Mouse (Mus musculus): ENCODE data around the gene Olfml3. TPM values are rescaled to one million over a fixed set of nuclear protein-coding genes. Genes with fewer than 3 reads are reported as not detected.

Gene Olfml3
- polyA plus RNA-seq, 1 experiment from 2014 or later = 27.7 TPM

GRCm38 (mm10) chr3:103774009-103774408 lies 36.2 kb upstream of the Olfml3 start:
- H3K36me3 ChIP-seq (ENCODE audit: control insufficient read depth, insufficient read depth, low read length) = peaks cover 8% of the 10 kb centered on the region; the same call in 1 of the 2 replicates
- 93% methylated on average over 15 of the region's 15 CpGs for WGBS

GRCm38 (mm10) chr3:103773508-103773907 lies 35.7 kb upstream of the Olfml3 start:
- H3K9ac ChIP-seq (ENCODE audit: low read length) = no peak overlapping the region
- DNase-seq (ENCODE audit: low spot score) (no peak), ATAC-seq (ENCODE audit: insufficient number of reproducible peaks, low FRiP score, low TSS enrichment, low read depth) (no peak)
- H3K27me3 ChIP-seq (ENCODE audit: control insufficient read depth, insufficient read depth, low read length) = no peaks in the 10 kb centered on the region
- no peak overlapping the region for H3K27ac ChIP-seq (replicated peaks; ENCODE audit: low read depth, low read length)
- no peaks in the 10 kb centered on the region for H3K9me3 ChIP-seq (ENCODE audit: control insufficient read depth, low read length)
- H3K4me3 ChIP-seq (ENCODE audit: low read depth, low read length) = no peak overlapping the region
- peaks cover 8% of the 10 kb centered on the region; the same call in 1 of the 2 replicates for H3K36me3 ChIP-seq (ENCODE audit: control insufficient read depth, insufficient read depth, low read length)
- 90% methylated on average over 3 of the region's 3 CpGs for WGBS
- H3K4me2 ChIP-seq (ENCODE audit: low read depth, severe bottlenecking) = no peak overlapping the region
- H3K4me1 ChIP-seq (ENCODE audit: control insufficient read depth, insufficient read depth, low read length) = no peaks in the 10 kb centered on the region

More at GRCm38 (mm10) chr3:103774009-103774408, 36.2 kb upstream of the Olfml3 start:
- no peak overlapping the region for H3K4me2 ChIP-seq (ENCODE audit: low read depth, severe bottlenecking)
- no peak for ATAC-seq (ENCODE audit: insufficient number of reproducible peaks, low FRiP score, low TSS enrichment, low read depth)
- no peak for DNase-seq (ENCODE audit: low spot score)
- H3K27me3 ChIP-seq (ENCODE audit: control insufficient read depth, insufficient read depth, low read length) = no peaks in the 10 kb centered on the region
- no peaks in the 10 kb centered on the region for H3K4me1 ChIP-seq (ENCODE audit: control insufficient read depth, insufficient read depth, low read length)
- no peak overlapping the region for H3K9ac ChIP-seq (ENCODE audit: low read length)
- H3K27ac ChIP-seq (replicated peaks; ENCODE audit: low read depth, low read length) = no peak overlapping the region
- H3K9me3 ChIP-seq (ENCODE audit: control insufficient read depth, low read length) = no peaks in the 10 kb centered on the region
- no peak overlapping the region for H3K4me3 ChIP-seq (ENCODE audit: low read depth, low read length)

DNA sequence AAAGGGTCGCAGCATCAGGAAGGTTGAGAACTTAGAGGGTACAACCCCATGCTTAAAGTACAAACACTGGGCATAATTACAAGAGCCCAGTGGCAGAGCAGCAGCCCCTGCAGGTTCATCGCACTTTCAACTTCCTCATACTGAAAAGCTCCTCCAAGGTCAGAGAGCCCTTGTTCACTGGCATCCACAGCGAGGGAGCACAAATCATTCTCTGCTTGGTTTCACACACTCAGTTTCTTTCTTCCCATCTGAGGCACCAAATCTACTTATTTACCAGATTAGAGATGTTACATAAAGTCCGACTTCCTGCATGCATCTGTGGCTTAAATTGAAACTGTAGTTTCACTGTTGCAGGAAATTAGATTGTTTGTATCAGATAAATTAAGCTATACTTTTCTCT lies 35.0 kb upstream of the Olfml3 start:
- Histone ChIP-seq H3K9ac (ENCODE audit: low read length) (no peak overlapping the region), H3K4me2 (ENCODE audit: low read depth, severe bottlenecking) (no peak overlapping the region), H3K27ac (replicated peaks; ENCODE audit: low read depth, low read length) (no peak overlapping the region), H3K27me3 (ENCODE audit: control insufficient read depth, insufficient read depth, low read length) (no peaks in the 10 kb centered on the region), H3K4me1 (ENCODE audit: control insufficient read depth, insufficient read depth, low read length) (no peaks in the 10 kb centered on the region), H3K9me3 (ENCODE audit: control insufficient read depth, low read length) (no peaks in the 10 kb centered on the region), H3K36me3 (ENCODE audit: control insufficient read depth, insufficient read depth, low read length) (peaks cover 7% of the 10 kb centered on the region; the same call in 1 of the 2 replicates), H3K4me3 (ENCODE audit: low read depth, low read length) (no peak overlapping the region)
- WGBS = 88% methylated on average over 4 of the region's 4 CpGs
- DNase-seq (ENCODE audit: low spot score) (no peak), ATAC-seq (ENCODE audit: insufficient number of reproducible peaks, low FRiP score, low TSS enrichment, low read depth) (no peak)

- no peak for DNase-seq (ENCODE audit: low spot score)
- Histone ChIP-seq H3K4me1 (ENCODE audit: control insufficient read depth, insufficient read depth, low read length) (no peaks in the 10 kb centered on the region), H3K27me3 (ENCODE audit: control insufficient read depth, insufficient read depth, low read length) (no peaks in the 10 kb centered on the region), H3K9me3 (ENCODE audit: control insufficient read depth, low read length) (no peaks in the 10 kb centered on the region), H3K4me2 (ENCODE audit: low read depth, severe bottlenecking) (no peak overlapping the region), H3K36me3 (ENCODE audit: control insufficient read depth, insufficient read depth, low read length) (no peaks in the 10 kb centered on the region; the same call in 1 of the 2 replicates), H3K27ac (replicated peaks; ENCODE audit: low read depth, low read length) (no peak overlapping the region), H3K4me3 (ENCODE audit: low read depth, low read length) (no peak overlapping the region), H3K9ac (ENCODE audit: low read length) (no peak overlapping the region)
- 91% methylated on average over 9 of the region's 9 CpGs for WGBS
- no peak for ATAC-seq (ENCODE audit: insufficient number of reproducible peaks, low FRiP score, low TSS enrichment, low read depth)
These were observed 33.8 kb upstream of the Olfml3 start for GRCm38 (mm10) chr3:103771531-103772130.

DNA sequence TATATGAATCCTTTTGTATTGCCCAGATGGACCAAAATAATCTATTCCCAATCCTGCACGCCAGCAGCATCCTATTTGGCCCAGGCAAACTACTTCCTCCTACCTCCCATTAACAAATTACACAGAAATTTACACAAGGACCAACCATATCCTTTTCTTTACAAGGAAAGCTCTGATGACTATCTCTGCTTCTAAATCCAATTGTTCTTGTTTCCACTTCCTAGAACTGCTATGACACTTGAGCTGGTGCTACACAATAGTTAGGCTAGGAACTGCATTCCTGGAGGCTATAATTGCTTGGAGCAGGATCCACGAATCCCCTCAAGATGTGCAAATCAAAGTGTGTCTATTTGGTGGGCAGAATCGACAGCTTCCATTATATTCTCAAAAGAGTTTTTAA lies 29.0 kb upstream of the Olfml3 start:
- ATAC-seq (ENCODE audit: insufficient number of reproducible peaks, low FRiP score, low TSS enrichment, low read depth) (no peak), DNase-seq (ENCODE audit: low spot score) (no peak)
- Histone ChIP-seq H3K4me2 (ENCODE audit: low read depth, severe bottlenecking) (no peak overlapping the region), H3K27me3 (ENCODE audit: control insufficient read depth, insufficient read depth, low read length) (no peaks in the 10 kb centered on the region), H3K9me3 (ENCODE audit: control insufficient read depth, low read length) (no peaks in the 10 kb centered on the region), H3K36me3 (ENCODE audit: control insufficient read depth, insufficient read depth, low read length) (peaks cover 8% of the 10 kb centered on the region; the same call in 1 of the 2 replicates), H3K4me1 (ENCODE audit: control insufficient read depth, insufficient read depth, low read length) (no peaks in the 10 kb centered on the region), H3K9ac (ENCODE audit: low read length) (no peak overlapping the region), H3K27ac (replicated peaks; ENCODE audit: low read depth, low read length) (no peak overlapping the region), H3K4me3 (ENCODE audit: low read depth, low read length) (no peak overlapping the region)
- 87% methylated on average over 3 of the region's 3 CpGs for WGBS

GRCm38 (mm10) chr3:103759261-103759970 lies 21.6 kb upstream of the Olfml3 start:
- H3K27me3 ChIP-seq (ENCODE audit: control insufficient read depth, insufficient read depth, low read length) = no peaks in the 10 kb centered on the region
- H3K4me3 ChIP-seq (ENCODE audit: low read depth, low read length) = no peak overlapping the region
- H3K36me3 ChIP-seq (ENCODE audit: control insufficient read depth, insufficient read depth, low read length) = peaks cover 14% of the 10 kb centered on the region; the same call in 1 of the 2 replicates
- DNase-seq (ENCODE audit: low spot score) = no peak
- 80% methylated on average over 5 of the region's 5 CpGs for WGBS
- H3K9ac ChIP-seq (ENCODE audit: low read length) = no peak overlapping the region
- H3K9me3 ChIP-seq (ENCODE audit: control insufficient read depth, low read length) = no peaks in the 10 kb centered on the region
- H3K27ac ChIP-seq (replicated peaks; ENCODE audit: low read depth, low read length) = no peak overlapping the region
- ATAC-seq (ENCODE audit: insufficient number of reproducible peaks, low FRiP score, low TSS enrichment, low read depth) = no peak
- no peak overlapping the region for H3K4me2 ChIP-seq (ENCODE audit: low read depth, severe bottlenecking)
- H3K4me1 ChIP-seq (ENCODE audit: control insufficient read depth, insufficient read depth, low read length) = no peaks in the 10 kb centered on the region

DNA sequence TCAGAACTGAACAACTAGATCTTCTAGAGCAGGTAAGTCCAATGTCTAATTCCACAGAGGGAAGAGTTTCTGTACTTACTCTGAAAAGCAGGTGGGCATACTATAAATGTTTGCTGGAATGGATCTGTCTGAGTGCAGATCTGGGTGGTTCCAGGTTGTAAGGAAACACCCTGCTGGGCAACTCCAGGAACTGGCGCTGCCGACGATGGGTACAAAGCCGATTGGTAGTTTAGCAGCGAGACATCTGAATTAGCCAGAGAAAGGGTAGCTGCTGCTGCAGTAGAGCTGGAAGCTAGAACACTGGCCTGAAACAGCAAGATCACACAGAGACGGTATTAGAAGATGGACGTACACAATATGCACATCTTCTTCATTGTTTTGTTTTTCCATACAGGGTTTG lies 20.7 kb upstream of the Olfml3 start:
- Histone ChIP-seq H3K36me3 (ENCODE audit: control insufficient read depth, insufficient read depth, low read length) (peaks cover 14% of the 10 kb centered on the region; the same call in 1 of the 2 replicates), H3K4me3 (ENCODE audit: low read depth, low read length) (no peak overlapping the region), H3K4me1 (ENCODE audit: control insufficient read depth, insufficient read depth, low read length) (no peaks in the 10 kb centered on the region), H3K4me2 (ENCODE audit: low read depth, severe bottlenecking) (no peak overlapping the region), H3K27ac (replicated peaks; ENCODE audit: low read depth, low read length) (no peak overlapping the region), H3K9ac (ENCODE audit: low read length) (no peak overlapping the region), H3K27me3 (ENCODE audit: control insufficient read depth, insufficient read depth, low read length) (no peaks in the 10 kb centered on the region), H3K9me3 (ENCODE audit: control insufficient read depth, low read length) (no peaks in the 10 kb centered on the region)
- no peak for ATAC-seq (ENCODE audit: insufficient number of reproducible peaks, low FRiP score, low TSS enrichment, low read depth)
- no peak for DNase-seq (ENCODE audit: low spot score)
- 84% methylated on average over 7 of the region's 7 CpGs for WGBS

DNA sequence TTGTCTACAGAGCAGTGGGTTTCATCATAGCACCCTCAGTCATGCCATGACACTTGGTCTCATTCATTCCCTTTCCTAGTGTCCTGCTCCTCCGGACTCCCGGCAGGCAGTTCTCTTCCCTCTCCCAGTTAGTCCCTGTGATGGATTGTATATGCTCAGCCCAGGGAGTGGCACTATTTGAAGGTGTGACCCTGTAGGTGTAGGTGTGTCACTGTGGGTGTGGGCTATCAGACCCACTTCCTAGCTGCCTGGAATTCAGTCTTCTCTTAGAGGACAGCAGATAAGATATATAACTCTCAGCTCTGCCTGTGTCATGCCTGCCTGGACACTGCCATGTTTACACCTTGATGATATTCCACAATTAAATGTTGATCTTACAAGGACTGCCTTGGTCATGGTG lies 19.1 kb upstream of the Olfml3 start:
- 96% methylated on average over 2 of the region's 2 CpGs for WGBS
- no peaks in the 10 kb centered on the region for H3K9me3 ChIP-seq (ENCODE audit: control insufficient read depth, low read length)

More for the DNA sequence above, 19.1 kb upstream of the Olfml3 start:
- H3K4me3 ChIP-seq (ENCODE audit: low read depth, low read length) = no peak overlapping the region
- no peak overlapping the region for H3K4me2 ChIP-seq (ENCODE audit: low read depth, severe bottlenecking)
- DNase-seq (ENCODE audit: low spot score) (no peak), ATAC-seq (ENCODE audit: insufficient number of reproducible peaks, low FRiP score, low TSS enrichment, low read depth) (no peak)
- no peak overlapping the region for H3K27ac ChIP-seq (replicated peaks; ENCODE audit: low read depth, low read length)
- no peaks in the 10 kb centered on the region for H3K27me3 ChIP-seq (ENCODE audit: control insufficient read depth, insufficient read depth, low read length)
- H3K4me1 ChIP-seq (ENCODE audit: control insufficient read depth, insufficient read depth, low read length) = no peaks in the 10 kb centered on the region
- peaks cover 10% of the 10 kb centered on the region; the same call in 1 of the 2 replicates for H3K36me3 ChIP-seq (ENCODE audit: control insufficient read depth, insufficient read depth, low read length)
- no peak overlapping the region for H3K9ac ChIP-seq (ENCODE audit: low read length)

Data from limb, embryonic 11.5 days (tissue).